Mouse (Mus musculus): ENCODE data around the gene Pnpla1. TPM values are rescaled to one million over a fixed set of nuclear protein-coding genes. Genes with fewer than 3 reads are reported as not detected.
"Not testable (repeated sequence)": the region's sequence is repeated elsewhere in the genome, so short reads cannot be mapped to it uniquely, and the experiment has no call there.

The Pnpla1 gene
- polyA plus RNA-seq, 1 experiment from 2014 or later = 0.53 TPM

- no peak for ATAC-seq (ENCODE audit: low FRiP score, low read depth)
- 79% methylated on average over 6 of the region's 6 CpGs for WGBS
Measured at GRCm38 (mm10) chr17:28824896-28825295, 33.3 kb upstream of the Pnpla1 start.

DNA sequence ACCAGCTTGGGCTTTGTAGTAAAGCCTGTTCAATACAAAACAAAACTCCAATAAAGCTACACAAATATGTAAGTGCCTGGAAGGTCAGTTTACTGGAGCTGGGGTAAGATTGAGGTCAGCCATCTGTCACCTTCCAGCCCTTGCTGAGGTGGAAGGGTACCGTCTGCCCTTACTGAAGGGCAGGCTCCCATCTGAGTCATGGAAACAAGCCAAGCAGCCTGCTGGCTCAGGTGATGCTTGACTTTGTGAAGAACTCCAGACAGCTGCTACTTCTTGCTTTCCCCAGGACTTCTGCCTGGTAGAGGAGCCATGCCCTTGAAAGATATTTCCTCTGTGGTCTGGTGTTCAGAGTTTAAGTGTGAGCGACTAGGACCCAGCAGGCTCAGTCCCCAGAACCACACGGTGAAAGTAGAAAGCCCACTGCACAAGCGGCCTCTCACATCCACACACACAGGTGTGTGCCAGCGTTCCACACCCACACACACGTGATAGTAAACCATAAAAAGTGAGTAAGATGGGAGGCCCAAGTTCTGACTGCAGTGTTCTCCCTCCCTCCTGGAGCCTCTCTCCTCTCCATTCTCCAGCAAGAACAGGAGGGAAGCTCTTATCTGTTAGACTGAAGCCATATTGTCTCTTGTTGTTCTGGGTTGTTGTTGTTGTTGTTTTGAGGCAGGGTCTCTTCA is 32.7 kb upstream of the Pnpla1 start:
- Histone ChIP-seq H3K27ac (no peak overlapping the region), H3K4me3 (no peak overlapping the region), H3K9ac (no peak overlapping the region), H3K4me2 (replicated peaks) (no peak overlapping the region), H3K36me3 (peaks cover 99% of the 10 kb centered on the region), H3K27me3 (no peaks in the 10 kb centered on the region), H3K9me3 (no peaks in the 10 kb centered on the region), H3K4me1 (no peaks in the 10 kb centered on the region)
- no peak for ATAC-seq (ENCODE audit: low FRiP score, low read depth)
- WGBS = 88% methylated on average over 6 of the region's 6 CpGs

More at GRCm38 (mm10) chr17:28824896-28825295, 33.3 kb upstream of the Pnpla1 start:
- H3K36me3 ChIP-seq = peaks cover 99% of the 10 kb centered on the region
- no peaks in the 10 kb centered on the region for H3K27me3 ChIP-seq
- H3K27ac ChIP-seq = no peak overlapping the region
- no peak overlapping the region for H3K9ac ChIP-seq
- no peak overlapping the region for H3K4me2 ChIP-seq (replicated peaks)
- H3K4me1 ChIP-seq = no peaks in the 10 kb centered on the region
- no peak overlapping the region for H3K4me3 ChIP-seq
- H3K9me3 ChIP-seq = no peaks in the 10 kb centered on the region

DNA sequence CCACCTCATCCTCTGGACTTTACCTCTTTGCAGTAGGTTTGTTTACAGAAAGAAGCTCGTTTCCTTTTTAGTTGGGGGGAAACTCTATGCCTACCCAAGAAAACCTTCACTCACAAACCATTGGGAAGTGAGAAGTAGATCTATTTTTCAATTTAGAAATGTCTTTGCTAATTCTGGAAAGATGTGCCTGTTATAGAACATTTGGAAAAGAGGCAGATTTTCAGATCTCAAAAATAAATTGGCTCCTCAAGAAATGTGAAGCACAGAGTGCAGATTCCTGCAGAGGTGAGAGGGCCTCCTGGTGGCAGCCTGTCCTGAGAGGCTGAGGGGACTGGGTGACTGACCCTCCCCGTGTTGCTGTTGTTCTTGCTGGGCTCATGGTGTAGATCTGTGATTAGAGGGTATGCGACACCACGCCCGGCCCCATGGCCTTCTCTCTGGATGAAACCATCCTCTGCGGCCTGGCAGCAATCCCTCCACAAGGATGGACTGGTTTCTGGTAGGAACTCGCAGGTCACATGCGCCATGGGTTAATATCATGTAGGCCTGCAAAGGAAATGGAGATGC is 30.5 kb upstream of the Pnpla1 start:
- 88% methylated on average over 8 of the region's 8 CpGs for WGBS
- no peaks in the 10 kb centered on the region for H3K4me1 ChIP-seq
- H3K27ac ChIP-seq = no peak overlapping the region
- H3K9me3 ChIP-seq = no peaks in the 10 kb centered on the region
- no peak overlapping the region for H3K4me3 ChIP-seq
- H3K27me3 ChIP-seq = no peaks in the 10 kb centered on the region
- peaks cover 99% of the 10 kb centered on the region for H3K36me3 ChIP-seq
- H3K9ac ChIP-seq = no peak overlapping the region
- ATAC-seq (ENCODE audit: low FRiP score, low read depth) = no peak
- no peak overlapping the region for H3K4me2 ChIP-seq (replicated peaks)

DNA sequence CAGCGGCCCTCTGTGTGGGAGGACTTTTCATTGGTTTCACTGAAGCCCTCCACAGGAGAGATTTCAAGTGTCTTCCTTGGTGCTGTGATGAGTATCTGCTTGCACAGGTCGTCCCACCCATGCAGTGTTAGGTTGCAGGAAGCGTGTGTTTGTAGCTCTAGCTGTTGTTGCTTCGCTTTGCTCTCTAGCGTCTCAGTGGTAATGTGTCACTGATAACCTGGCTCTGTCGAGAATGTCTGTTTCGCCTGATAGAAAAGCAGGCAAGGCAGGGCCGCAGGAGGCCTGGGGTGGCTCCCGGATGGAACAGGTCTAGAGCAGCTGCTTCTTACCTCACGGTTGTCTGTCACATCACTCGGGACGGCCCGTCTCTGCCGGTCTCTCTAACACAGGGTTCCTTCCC is 29.1 kb upstream of the Pnpla1 start:
- Histone ChIP-seq H3K9ac (no peak overlapping the region), H3K4me1 (no peaks in the 10 kb centered on the region), H3K9me3 (no peaks in the 10 kb centered on the region), H3K36me3 (peaks cover 91% of the 10 kb centered on the region), H3K4me2 (replicated peaks) (no peak overlapping the region), H3K27ac (no peak overlapping the region), H3K4me3 (no peak overlapping the region), H3K27me3 (no peaks in the 10 kb centered on the region)
- WGBS = 78% methylated on average over 14 of the region's 14 CpGs
- no peak for ATAC-seq (ENCODE audit: low FRiP score, low read depth)

- H3K9ac ChIP-seq = no peak overlapping the region
- 59% methylated on average over 8 of the region's 8 CpGs for WGBS
- H3K4me3 ChIP-seq = no peak overlapping the region
- no peaks in the 10 kb centered on the region for H3K9me3 ChIP-seq
- H3K36me3 ChIP-seq = peaks cover 89% of the 10 kb centered on the region
- no peaks in the 10 kb centered on the region for H3K27me3 ChIP-seq
- ATAC-seq (ENCODE audit: low FRiP score, low read depth) = no peak
- H3K27ac ChIP-seq = no peak overlapping the region
- no peak overlapping the region for H3K4me2 ChIP-seq (replicated peaks)
- H3K4me1 ChIP-seq = no peaks in the 10 kb centered on the region
Measured at GRCm38 (mm10) chr17:28831065-28831464, 27.1 kb upstream of the Pnpla1 start.

- Histone ChIP-seq H3K9ac (no peak overlapping the region), H3K27me3 (no peaks in the 10 kb centered on the region), H3K4me2 (replicated peaks) (no peak overlapping the region), H3K36me3 (peaks cover 89% of the 10 kb centered on the region), H3K9me3 (no peaks in the 10 kb centered on the region), H3K4me3 (no peak overlapping the region), H3K4me1 (no peaks in the 10 kb centered on the region), H3K27ac (no peak overlapping the region)
- no peak for ATAC-seq (ENCODE audit: low FRiP score, low read depth)
- WGBS = 86% methylated on average over 9 of the region's 9 CpGs
Measured at GRCm38 (mm10) chr17:28832040-28832439, 26.2 kb upstream of the Pnpla1 start.

GRCm38 (mm10) chr17:28832875-28833274 is 25.3 kb upstream of the Pnpla1 start:
- Histone ChIP-seq H3K36me3 (peaks cover 89% of the 10 kb centered on the region), H3K27me3 (no peaks in the 10 kb centered on the region), H3K27ac (no peak overlapping the region), H3K4me1 (no peaks in the 10 kb centered on the region), H3K4me3 (no peak overlapping the region), H3K9me3 (no peaks in the 10 kb centered on the region), H3K9ac (no peak overlapping the region), H3K4me2 (replicated peaks) (no peak overlapping the region)
- ATAC-seq (ENCODE audit: low FRiP score, low read depth) = no peak
- 89% methylated on average over 3 of the region's 3 CpGs for WGBS

- WGBS = 78% methylated on average over 10 of the region's 10 CpGs
- H3K4me2 ChIP-seq (replicated peaks) = no peak overlapping the region
- no peak for ATAC-seq (ENCODE audit: low FRiP score, low read depth)
- peaks cover 89% of the 10 kb centered on the region for H3K36me3 ChIP-seq
- no peak overlapping the region for H3K4me3 ChIP-seq
- no peak overlapping the region for H3K27ac ChIP-seq
- H3K9ac ChIP-seq = peak overlapping the region; percentile 13; the same call in 1 of the 2 replicates
- H3K27me3 ChIP-seq = no peaks in the 10 kb centered on the region
- no peaks in the 10 kb centered on the region for H3K9me3 ChIP-seq
- H3K4me1 ChIP-seq = no peaks in the 10 kb centered on the region
Measured at GRCm38 (mm10) chr17:28834676-28835075, 23.5 kb upstream of the Pnpla1 start.

- ATAC-seq (ENCODE audit: low FRiP score, low read depth) = no peak
- H3K4me3 ChIP-seq = no peak overlapping the region
- H3K9ac ChIP-seq = no peak overlapping the region
- no peaks in the 10 kb centered on the region for H3K27me3 ChIP-seq
- no peak overlapping the region for H3K27ac ChIP-seq
- no peak overlapping the region for H3K4me2 ChIP-seq (replicated peaks)
- H3K36me3 ChIP-seq = peaks cover 67% of the 10 kb centered on the region
- 93% methylated on average over 7 of the region's 7 CpGs for WGBS
- H3K4me1 ChIP-seq = no peaks in the 10 kb centered on the region
- H3K9me3 ChIP-seq = peaks cover 10% of the 10 kb centered on the region; the same call in 1 of the 2 replicates
Measured at GRCm38 (mm10) chr17:28837840-28838239, 20.4 kb upstream of the Pnpla1 start.

DNA sequence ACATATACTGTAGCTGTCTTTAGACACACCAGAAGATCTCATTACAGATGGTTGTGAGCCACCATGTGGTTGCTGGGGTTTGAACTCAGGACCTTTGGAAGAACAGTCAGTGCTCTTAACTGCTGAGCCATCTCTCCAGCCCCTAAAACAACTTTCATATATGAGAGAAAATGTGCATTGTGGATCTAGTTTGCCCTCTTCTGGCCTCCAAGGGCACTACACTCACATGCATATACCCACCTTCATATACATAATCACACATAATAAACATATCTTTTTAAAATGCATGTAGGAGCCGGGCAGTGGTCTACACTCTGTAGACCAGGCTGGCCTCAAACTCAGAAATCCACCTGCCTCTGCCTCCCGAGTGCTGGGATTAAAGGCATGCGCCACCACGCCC is 16.3 kb upstream of the Pnpla1 start:
- not testable (repeated sequence) for H3K27ac ChIP-seq; H3K4me2 ChIP-seq (replicated peaks); ATAC-seq (ENCODE audit: low FRiP score, low read depth); H3K4me3 ChIP-seq; H3K9ac ChIP-seq; H3K9me3 ChIP-seq; H3K4me1 ChIP-seq; H3K27me3 ChIP-seq
- WGBS = 95% methylated on average over 4 of the region's 4 CpGs
- H3K36me3 ChIP-seq = peaks cover 37% of the 10 kb centered on the region

- no peaks in the 10 kb centered on the region for H3K27me3 ChIP-seq
- H3K9me3 ChIP-seq = peaks cover 10% of the 10 kb centered on the region; the same call in 1 of the 2 replicates
- H3K4me2 ChIP-seq (replicated peaks) = no peak overlapping the region
- WGBS = 63% methylated on average over 5 of the region's 5 CpGs
- no peak overlapping the region for H3K9ac ChIP-seq
- H3K4me3 ChIP-seq = no peak overlapping the region
- peaks cover 20% of the 10 kb centered on the region for H3K36me3 ChIP-seq
- ATAC-seq (ENCODE audit: low FRiP score, low read depth) = no peak
- H3K27ac ChIP-seq = no peak overlapping the region
- H3K4me1 ChIP-seq = 0 out of 2 replicates have a peak, but pooled peaks cover 3% of the 10 kb centered on the region
Measured at GRCm38 (mm10) chr17:28843665-28844064, 14.5 kb upstream of the Pnpla1 start.

DNA sequence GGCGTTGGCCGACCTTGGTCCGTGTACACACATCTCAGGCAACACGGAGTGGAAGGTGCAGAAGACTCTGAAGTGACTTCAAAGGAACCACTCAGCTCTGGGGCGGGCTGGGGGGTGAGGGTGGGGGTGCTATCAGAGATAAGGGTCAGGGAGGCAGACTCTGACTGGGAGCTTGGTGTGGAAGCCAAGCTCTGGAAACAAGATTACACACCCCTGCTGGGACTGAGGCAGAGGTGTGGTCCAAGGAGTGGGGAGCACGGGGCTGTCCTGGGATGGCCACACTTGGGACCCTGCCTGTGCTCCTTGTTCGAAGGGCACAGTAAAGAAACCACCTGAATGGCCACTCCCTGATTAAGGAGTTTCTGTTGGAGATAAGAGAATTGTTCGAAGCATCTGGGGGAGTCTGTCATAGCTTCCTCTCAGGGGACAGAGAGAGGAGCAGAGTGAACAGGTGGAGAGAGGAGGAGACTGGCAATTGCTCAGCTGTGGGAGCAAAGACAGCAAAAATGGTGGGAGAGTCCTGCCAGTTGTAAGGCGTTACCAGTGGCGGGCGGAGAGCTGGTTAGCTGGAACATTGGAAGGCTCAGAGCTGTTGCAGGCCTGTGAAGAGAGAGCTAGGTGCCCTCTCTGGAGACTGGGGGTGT is 11.1 kb upstream of the Pnpla1 start:
- Histone ChIP-seq H3K4me2 (replicated peaks) (no peak overlapping the region), H3K27me3 (no peaks in the 10 kb centered on the region), H3K4me1 (0 out of 2 replicates have a peak, but pooled peaks cover 3% of the 10 kb centered on the region), H3K4me3 (no peak overlapping the region), H3K9ac (no peak overlapping the region), H3K9me3 (0 out of 2 replicates have a peak, but pooled peaks cover under 1% of the 10 kb centered on the region), H3K36me3 (no peaks in the 10 kb centered on the region), H3K27ac (no peak overlapping the region)
- WGBS = 62% methylated on average over 11 of the region's 11 CpGs
- no peak for ATAC-seq (ENCODE audit: low FRiP score, low read depth)
